Mouse (Mus musculus): ENCODE data around the gene Abcd3.

The Abcd3 gene

DNA sequence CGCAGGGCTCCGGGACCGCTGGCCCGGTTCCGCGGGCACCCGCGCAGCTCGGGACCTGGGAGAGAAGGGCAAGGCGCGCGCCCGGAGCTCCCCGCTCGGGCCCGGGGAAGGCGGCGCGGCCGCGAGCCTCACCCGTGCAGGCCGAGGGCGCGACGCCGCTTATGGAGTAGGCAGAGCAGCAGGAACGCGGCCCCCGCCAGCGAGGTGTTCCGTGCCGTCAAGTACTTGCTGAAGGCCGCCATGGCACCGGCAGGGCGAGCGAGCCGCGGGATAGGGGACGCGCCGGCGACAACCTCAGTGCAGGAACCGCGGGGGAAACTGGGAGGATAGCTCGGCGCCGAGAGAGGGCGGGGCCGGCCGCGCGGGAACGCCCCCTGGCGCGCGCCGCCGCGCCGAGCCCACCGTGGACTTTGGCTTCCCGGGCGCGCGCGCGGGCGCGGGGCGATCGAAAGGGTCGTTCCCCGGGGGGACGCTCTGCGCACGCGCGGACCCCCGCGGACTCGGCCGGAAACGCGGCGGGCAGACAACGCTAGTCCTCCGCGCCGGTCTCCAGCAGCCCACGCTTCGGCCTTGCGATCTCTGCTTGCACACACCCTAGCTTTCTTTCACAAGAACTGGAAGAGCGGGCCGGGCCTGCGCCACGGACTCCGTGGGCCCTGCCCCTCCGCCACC is at the start of gene Abcd3:
TSS of gene Abcd3 (minus strand) at position 426 of the 672 bp plus-strand sequence.
- no peak for DNase-seq (ENCODE audit: extremely low read depth, low read depth, low spot score)

DNA sequence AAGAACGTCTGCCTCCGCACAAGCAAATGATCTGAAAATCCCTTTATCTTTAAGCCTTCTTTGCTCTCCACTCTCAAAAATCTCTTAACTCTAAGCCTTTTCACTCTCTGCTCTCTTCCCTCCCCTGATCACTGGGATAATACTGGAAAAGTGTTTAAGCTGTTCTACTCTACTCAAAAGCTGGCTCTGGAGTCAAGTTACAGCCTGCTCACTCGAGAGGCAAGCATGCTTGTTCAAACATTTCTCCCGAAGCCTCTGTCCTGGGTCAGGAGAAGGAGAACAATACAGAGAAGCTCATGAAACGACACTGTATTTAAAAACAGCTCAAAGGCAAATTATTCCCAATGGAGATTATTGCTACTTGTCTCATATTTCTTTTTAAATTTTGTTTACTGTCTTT is 44.0 kb upstream of the Abcd3 start:
- DNase-seq (ENCODE audit: extremely low read depth, low read depth, low spot score): no peak

DNA sequence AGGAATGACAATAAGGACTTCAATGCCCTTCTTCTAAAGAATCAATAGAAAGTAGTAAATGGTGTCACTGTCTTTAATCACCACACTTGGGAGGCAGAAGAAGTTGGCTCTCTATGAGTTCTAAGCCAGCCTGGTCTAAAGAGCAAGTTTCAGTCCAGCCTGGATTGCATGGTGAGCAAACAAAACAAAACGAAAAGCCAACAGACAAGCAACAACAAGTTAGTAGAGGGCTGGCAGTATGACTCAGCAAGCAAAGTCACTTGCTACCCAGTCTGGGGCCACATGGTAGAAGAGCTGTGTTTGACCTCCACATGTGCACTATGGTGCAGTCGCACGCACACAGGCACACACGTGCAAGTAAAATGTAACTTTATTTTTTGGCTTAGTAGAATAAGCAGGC is 41.0 kb upstream of the Abcd3 start:
- no peak for DNase-seq (ENCODE audit: extremely low read depth, low read depth, low spot score)

DNA sequence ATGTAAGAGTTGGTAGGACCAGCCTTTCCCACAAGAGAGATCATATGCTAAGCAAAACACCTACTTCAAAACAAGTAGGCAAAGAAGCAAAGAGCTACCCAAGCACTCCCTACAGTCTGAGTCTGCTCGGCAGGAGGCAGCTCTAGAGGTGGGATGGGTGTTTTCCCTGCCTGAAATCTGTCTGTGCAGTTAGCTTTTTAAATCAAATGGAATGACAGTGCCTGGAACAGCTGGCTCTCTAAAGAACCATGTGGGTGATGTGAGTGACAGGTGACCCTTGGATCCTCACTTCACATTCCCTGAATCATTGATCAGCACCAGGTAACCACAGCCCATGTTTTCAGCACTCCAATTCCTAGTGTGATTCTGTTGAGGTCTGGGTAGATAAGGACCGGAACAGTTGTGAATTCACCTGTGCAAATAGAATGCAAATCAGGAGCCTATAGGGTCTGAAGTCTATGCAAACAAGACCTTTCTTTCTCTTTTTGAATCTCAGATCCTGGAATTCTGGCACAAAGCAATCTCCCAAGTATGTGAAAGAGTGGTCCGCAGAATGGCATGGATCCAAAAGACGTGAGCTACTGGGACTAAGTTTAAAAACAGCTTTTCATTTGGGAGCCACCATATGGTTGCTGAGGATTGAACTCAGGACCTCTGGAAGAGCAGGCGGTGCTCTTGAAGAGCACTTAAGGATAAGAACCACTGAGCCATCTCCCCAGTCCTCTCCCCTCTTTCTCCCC is 38.8 kb upstream of the Abcd3 start:
- no peak for DNase-seq (ENCODE audit: extremely low read depth, low read depth, low spot score)

DNA sequence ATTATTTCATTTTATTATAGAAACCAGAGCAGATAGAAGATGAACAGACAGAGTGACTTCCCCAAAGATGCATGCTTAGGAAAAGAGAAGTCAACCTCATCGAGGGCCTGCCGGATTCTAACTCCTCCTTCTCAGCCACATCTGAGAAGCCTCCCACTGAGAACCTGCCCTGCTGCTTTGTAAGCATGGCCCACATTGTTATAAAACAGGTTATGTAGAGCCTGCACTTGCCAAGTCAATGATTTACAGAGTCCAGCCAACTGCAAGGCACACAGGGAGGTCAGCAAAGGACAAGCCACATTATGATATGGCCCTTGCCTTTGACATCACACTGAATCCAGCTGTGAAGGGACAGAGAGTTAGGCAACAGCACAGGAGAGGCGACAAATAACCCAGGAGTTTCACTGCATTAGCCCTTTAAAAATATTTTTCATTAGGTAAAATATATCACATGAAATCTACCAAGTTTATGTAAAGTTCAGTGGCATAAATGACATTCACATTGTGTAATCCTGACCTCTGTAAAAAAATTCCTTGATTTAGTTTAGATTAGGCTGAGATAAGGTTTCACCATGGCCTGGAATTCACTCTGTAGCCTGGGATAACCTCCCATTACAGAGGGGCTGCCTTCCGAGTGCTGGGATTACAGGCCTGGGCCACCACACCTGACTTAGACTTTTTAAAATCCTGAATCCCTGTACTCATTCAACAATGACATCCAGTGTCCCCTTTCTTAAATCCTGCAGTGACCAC is 37.1 kb upstream of the Abcd3 start:
- DNase-seq (ENCODE audit: extremely low read depth, low read depth, low spot score): no peak

DNA sequence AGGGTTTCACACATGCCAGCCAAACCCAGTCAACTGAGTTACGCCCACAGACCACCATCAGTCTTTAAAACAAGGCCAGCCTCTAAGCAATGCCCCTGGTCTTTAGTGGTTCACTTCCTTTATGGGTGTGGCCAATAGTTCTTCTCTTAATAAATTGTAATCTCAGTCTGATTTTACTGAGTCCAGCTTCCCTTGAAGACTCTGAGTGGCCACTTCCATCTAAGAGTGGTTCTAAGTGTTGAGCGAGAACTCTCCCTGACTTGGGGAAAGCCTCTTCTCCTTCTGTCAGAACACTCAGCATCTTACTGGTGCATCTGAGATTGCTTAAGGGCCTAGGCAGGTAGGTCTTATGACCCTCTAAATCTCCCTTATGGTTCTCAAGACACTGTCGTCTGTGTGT is 35.9 kb upstream of the Abcd3 start:
- no peak for DNase-seq (ENCODE audit: extremely low read depth, low read depth, low spot score)

DNA sequence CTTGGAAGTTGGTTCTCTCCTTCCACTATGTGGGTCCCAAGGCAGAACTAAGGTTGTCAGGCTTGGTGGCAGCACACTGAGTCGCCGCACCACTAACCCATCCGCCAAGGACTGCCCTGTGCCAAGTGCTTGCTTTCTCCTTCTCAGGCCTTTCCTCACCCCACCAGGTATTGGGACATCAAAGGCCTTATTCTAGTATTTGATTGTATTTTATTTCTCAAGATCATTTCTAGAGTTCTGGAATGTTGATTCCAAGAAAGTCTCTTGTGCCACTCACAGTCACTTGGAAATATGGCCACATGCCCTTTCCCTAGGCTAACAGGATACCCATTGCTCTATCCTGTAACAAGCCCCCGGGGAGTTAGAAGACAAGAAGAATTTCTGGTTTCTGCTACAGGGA is 35.3 kb upstream of the Abcd3 start:
- no peak for DNase-seq (ENCODE audit: extremely low read depth, low read depth, low spot score)

DNA sequence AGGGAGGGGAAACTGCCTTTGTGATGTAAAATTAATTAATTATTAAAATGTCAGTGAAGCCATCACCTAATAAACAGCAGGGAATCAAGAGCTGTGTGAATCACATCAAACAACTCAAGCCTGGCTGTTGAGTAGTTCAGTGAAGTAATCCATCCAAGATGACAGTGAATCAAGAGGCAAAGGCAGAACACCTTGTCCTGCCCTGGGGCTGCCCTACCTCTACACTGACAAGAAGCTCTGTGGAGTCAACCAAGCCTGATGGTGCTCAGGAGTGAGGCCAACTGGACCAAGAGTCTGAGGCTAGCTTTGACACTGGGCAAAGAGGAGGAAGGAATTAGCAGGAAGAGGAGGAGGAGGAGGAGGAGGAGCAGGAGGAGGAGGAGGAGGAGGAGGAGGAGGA is 32.2 kb upstream of the Abcd3 start:
- peak; percentile 99 for DNase-seq (ENCODE audit: extremely low read depth, low read depth, low spot score)

DNA sequence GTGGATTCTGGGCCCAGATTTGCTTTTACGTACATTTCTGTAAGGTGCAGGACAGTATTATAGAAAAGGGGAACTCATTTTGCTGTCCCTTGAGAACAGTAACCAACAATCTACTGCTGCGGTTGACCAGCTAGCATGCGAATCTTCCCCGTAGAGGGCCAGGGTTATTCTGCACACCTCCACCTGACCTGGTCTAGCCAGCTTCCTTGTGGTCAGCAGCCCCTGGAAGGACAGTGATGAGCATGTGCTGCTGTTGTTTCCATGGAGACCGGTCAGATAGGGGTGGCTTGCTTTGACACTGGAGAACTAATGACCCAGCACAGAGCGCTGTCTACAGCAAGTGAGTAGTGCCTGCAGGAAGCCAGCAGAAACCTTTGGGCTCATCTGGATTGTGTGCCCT is 29.6 kb upstream of the Abcd3 start:
- no peak for DNase-seq (ENCODE audit: extremely low read depth, low read depth, low spot score)

DNA sequence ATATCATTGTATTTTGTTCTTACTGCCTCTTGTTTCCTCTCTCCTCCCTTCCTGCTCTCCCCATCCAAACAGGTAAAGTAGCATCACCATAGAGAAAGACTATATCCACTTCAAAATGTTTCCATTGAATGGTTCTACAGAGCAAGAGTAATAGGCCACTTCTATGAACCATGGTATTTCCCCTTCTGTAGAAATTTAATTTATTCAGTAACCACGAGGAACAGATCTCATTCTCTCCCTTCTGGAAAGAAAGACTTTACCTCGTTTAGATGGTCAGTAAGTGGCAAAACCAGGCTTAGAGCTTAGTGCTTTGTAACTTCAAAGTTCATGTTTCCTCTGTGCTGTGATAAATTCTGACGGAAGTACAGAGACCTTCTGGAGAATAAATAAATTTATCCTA is 28.9 kb upstream of the Abcd3 start:
- DNase-seq (ENCODE audit: extremely low read depth, low read depth, low spot score): no peak

DNA sequence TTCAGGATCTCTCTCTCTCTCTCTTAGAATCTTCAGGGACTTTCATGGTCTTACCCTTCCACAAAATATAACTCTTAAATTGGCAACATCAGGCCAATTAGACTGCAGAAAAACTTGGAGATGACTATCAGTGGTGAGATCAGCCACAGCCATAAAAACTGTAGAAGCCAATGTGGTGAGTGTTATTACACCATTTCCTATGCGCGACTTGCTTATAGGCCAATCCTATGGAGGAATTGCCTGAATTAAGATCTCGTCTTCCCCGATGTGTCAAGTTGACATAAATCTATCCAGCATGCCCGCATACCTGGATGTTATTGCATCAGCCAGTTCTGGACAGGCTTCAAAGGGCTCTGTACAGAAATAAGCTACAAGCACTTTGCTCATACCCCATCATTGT is 28.2 kb upstream of the Abcd3 start:
- peak; percentile 88 for DNase-seq (ENCODE audit: extremely low read depth, low read depth, low spot score)

DNA sequence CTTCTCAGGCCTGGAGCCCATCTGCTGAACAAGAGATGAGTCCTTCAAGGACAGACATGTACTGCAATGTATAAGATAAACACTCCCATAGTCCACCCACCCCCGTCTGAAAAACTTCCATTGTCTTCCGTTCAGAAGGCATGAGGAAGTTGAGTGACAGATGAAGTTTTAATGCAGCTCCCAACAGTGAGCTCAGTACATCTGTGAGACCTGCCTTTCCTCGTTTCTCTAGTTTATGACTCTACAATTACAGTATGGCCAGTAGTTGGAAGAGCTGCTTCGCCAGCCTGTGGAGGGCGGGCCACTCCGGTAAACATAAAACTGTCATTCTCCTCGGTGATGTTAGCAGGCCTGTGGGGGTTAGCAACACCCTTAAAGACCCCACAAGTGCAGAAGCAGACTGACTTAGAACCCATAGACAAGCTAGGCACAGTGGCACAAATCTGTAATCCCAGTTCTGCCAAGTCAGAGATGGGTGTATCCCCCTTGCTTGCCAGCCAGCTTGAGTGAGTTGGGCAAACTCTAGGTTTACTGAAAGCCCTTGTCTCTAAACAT is 27.3 kb upstream of the Abcd3 start:
- DNase-seq (ENCODE audit: extremely low read depth, low read depth, low spot score): no peak

DNA sequence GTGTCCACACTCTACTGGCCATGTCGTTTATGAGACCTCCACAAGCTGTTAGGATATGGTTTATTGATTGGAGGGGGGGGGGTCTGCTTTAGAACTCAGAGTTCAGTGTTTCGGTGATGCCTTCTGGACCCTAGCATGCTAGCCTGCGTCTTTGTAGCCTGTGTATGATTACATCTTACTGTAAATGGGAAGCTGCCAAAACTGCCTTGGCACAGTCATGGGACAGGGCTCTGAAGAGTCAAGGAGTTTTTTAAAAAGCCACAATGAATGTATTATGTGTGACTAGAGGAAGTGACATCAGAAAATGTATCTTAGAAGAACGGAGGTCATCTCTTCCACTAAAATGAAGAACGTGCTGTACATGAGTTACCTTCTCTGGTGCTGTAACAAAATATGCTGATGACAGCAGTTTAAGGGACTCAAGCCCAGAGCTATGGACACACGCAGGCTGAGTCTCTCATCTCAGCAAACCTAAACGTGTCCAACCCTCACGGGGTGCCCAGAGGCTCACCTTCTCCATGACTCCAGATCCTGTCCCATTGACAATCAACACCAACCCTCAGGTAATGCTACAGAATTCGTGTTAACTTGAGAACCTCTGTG is 26.4 kb upstream of the Abcd3 start:
- no peak for DNase-seq (ENCODE audit: extremely low read depth, low read depth, low spot score)

DNA sequence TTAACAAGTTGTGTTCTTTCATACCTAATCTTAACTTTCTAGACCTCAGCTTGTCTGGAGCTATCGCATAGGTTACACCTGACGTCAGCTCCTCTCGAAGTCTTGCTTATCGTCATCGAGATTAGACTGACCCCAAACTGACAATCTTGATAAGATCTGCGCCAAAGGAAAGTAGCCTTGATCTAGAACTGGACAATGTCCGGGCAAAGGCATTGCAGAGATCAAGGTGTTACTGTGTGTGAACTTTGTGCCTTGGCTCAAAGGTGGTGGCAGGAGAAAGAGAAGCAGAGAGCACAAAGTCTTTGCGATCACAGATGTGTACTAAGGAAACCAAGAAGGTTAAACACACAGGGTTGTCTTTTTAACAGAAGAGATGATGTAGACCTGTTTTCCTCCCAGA is 25.2 kb upstream of the Abcd3 start:
- DNase-seq (ENCODE audit: extremely low read depth, low read depth, low spot score): no peak

DNA sequence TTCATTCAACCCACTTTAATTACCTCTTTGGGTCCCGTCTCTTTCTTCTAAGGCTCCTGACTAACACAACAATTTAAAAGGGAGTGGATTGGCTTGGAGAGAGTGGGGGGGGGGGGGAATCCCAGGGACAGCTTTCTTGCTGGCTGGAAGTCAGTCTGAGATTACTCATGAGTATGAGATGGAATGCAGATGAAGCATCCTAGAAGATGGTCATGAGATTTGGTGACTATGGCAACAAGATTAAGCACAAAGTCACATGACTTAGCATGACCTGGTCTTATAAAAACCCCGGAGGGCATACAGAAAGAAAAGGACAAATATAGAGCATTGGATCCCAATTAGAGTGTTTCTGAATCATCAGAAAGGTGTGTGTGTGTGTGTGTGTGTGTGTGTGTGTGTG is 19.6 kb upstream of the Abcd3 start:
- no peak for DNase-seq (ENCODE audit: extremely low read depth, low read depth, low spot score)

DNA sequence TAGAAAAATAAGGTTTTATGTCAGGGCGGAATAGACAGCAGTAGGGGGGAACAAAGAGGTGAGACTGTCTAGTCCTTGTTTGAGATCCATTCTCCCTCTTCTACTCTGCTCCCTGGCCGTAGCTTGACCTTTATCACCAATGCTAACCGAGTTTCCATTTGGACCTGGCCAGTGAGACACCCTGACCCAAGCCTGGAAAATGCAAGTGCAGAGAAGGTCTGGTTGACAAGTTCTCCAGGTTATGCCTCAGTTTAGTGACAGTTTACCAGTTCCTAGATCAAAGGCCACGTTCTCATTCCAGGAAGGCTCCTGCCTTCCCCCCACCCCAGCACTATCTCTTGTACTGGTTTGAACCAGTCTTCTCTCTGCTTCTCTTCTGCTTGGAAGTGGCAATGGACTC is 19.1 kb upstream of the Abcd3 start:
- DNase-seq (ENCODE audit: extremely low read depth, low read depth, low spot score): no peak

DNA sequence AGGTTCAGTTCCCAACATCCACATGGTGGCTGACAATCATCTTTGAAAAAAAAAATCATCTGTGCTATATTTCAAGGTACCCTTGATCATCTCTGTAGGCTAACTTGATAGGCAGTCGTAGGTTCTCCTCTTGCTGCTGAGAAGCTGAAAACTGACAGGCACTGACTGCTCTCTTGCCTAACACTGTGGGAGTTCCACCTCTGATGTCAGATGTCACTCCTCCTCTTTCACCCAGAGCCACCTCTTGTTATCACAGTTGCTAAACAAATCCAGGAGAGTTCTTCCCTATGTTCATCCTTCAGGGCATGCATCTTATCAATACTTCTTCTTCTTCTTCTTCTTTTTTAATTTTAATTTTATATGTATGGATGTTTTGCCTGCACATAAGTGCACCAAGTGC is 10.0 kb upstream of the Abcd3 start:
- DNase-seq (ENCODE audit: extremely low read depth, low read depth, low spot score): no peak

DNA sequence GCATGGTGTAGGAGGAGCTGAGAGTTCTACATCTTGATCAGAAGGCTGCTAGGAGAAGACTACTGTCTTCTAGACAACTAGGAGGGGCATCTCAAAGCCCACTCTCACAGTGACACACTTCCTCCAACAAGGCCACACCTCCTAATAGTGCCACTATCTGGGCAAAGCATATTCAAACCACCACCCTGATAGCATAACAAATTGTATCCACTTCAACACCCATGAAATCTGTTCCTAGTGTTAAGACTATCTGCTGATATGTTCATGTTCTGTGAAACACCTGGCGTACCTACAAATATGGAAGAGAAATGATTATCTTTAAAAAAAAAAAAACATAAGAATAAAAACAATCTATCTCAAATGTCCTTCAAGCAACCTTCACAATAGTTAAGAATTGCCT is 9.2 kb upstream of the Abcd3 start:
- DNase-seq (ENCODE audit: extremely low read depth, low read depth, low spot score): no peak

DNA sequence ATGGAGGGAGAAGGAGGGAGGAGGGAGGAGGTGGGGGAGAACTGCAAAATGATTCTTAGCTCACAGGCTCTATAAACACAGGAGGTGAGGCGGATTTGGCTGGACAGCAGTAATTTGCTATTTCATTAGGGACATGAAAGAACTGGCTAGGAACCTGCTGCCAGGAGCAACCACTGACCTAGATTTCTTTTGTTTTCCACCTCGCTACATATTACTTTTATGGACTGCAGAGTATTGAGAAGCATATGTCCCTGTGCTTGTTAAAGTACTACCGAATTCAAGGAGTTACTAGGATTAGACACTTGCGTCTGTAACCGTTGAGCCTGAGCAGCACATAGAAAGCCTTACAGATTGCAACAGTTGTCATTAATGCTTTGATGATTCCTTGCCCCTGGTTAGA is 7.5 kb upstream of the Abcd3 start:
- DNase-seq (ENCODE audit: extremely low read depth, low read depth, low spot score): peak; percentile 93

DNA sequence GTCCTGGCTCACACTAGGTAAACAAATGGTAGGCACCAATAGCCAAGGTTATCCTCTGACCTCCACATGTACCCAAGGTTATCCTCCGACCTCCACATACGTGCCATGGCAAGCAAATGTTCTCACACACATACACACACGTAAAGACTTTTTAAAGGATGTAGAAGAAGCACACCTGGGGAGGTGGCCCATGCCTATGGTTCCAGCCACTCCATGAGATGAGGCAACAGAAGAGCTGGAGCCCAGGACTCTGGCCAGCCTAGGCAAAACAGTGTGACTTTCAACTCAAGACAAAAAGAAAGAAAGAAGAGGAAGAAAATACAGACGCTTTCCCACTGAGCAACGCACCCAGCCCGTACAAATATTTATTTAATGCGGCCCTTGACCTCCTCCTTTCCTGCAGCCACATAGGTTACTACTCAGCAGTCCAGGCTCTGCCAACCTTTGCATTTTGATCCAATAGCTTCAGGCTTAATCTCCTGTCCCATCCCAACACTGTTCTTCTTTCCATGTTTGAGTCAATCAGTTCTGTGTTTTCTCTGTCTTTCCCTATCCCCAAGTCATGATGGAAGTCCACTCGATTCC is 6.5 kb upstream of the Abcd3 start:
- no peak for DNase-seq (ENCODE audit: extremely low read depth, low read depth, low spot score)

DNA sequence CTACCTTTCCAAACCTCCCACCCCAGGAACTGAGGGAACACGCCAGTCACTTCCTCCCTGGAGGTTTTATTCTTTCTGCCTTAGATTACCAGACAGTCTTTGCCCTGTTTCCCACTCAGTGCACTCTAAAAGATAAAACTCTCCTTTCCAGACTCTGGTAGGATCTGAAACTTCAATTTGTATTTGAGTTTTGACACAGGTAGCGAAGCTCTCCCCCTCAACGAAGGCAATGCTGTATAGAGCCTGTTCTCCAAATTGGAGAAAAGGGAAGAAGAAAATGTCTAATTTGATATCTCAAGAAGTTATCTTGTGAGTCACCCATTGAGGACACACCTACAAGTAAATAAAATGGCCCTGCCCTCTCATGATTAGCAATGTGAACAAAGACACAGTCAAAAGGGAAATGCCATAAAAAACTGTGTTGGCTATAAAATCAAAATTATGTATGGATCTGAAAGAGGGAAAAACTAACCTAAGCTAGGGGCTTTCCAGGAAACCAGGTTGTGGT is 4.6 kb upstream of the Abcd3 start:
- no peak for DNase-seq (ENCODE audit: extremely low read depth, low read depth, low spot score)
